Mouse (Mus musculus): ENCODE measurements around the gene Hmga2. TPM values are rescaled to one million over a fixed set of nuclear protein-coding genes. Genes with fewer than 3 reads are reported as not detected.

Gene Hmga2
- polyA plus RNA-seq, 1 experiment from 2014 or later: 0.43 TPM

DNA sequence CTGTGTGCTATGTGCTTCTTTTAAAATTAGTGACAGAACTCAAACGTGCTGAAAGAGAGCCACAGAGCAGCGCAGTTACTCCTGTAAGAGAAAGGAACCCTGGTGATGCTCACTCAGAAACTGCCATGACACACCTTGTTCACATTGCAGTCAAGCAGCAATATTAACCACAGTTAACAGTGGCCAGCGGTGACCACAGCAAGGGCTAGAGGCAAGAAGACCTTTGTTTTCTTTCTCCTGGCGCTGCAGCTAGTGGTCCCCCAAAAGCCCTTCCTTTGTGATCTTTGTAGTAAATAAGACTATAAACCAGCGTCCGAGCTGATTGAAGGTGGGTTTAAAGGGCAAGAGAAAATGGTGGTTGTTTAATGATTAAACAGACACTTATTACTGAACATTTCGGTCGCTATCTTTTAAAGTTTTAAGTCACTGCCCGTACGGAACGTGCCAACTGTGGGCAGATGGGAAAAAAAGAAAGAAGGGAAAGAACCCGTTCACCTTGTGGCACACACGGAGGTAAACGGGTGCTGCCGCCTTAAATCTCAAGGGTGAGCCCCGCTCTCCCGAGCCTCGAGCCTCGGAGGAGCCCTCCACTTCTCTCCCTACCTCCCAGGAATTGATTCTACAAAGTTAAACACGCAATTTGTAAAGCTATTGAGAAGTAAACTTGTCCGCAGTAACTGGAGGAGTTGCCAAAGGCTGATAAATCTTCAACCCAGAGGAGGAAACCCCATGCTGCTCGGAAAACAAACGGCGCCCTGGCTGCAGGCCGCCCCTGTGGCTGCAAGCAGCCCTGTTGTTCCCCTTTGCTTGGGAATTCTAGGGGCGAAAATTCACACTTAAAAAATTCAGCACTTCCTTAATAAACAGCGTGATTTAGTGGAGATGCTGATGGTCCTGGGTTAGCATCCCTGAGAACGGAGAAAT, 85.1 kb downstream of the Hmga2 start:
- 50% methylated on average over 28 of the region's 28 CpGs for WGBS (ENCODE audit: insufficient replicate concordance)
- H3K9ac ChIP-seq (replicated peaks): no peak overlapping the region
- peak overlapping the region; percentile 49 for H3K4me2 ChIP-seq (ENCODE audit: low read depth, low read length)
- H3K9me3 ChIP-seq (ENCODE audit: low read length): no peaks in the 10 kb centered on the region
- ATAC-seq (no peak), DNase-seq (no peak)
- H3K27me3 ChIP-seq (ENCODE audit: insufficient read depth, low read length): no peaks in the 10 kb centered on the region
- H3K36me3 ChIP-seq (replicated peaks; ENCODE audit: insufficient read depth, low read length): no peaks in the 10 kb centered on the region
- peaks cover 9% of the 10 kb centered on the region; the same call in 1 of the 2 replicates for H3K4me1 ChIP-seq (ENCODE audit: insufficient read depth)
- 0 out of 2 replicates have a peak overlapping the region, but pooled peaks have one; percentile 14 for H3K27ac ChIP-seq (ENCODE audit: low read depth)
- H3K4me3 ChIP-seq (ENCODE audit: low read depth, low read length): 0 out of 2 replicates have a peak overlapping the region, but pooled peaks have one; percentile 18
- TF ChIP-seq CTCF (IDR thresholded peaks at IDR 0.05; ENCODE audit: low read depth): no peak
- TF ChIP-seq EP300 (IDR thresholded peaks at IDR 0.05; ENCODE audit: low read depth): no peak

DNA sequence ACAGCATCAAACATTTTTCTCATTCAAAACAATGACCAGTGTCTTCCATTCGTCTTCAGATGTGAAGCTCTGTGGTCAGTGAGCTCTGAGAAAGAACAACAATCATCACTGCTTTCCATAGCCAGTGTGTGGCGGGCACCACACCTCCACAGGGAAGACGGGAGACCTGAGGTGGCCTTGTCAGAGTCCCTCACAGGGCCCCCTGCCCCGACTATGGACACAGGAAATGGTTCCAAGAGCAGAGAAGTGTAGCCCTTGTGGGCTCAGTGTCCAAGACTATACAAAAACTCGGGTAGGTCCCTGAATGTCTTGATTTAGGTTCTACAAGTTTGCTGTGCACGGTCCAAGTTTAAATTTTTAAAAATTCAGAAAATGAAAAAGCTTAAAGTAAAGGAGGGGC, 86.6 kb downstream of the Hmga2 start:
- no peak overlapping the region for H3K9ac ChIP-seq (replicated peaks)
- no peak overlapping the region for H3K4me2 ChIP-seq (ENCODE audit: low read depth, low read length)
- ATAC-seq: no peak
- H3K4me3 ChIP-seq (ENCODE audit: low read depth, low read length): no peak overlapping the region
- H3K27me3 ChIP-seq (ENCODE audit: insufficient read depth, low read length): no peaks in the 10 kb centered on the region
- H3K36me3 ChIP-seq (replicated peaks; ENCODE audit: insufficient read depth, low read length): no peaks in the 10 kb centered on the region
- H3K4me1 ChIP-seq (ENCODE audit: insufficient read depth): peaks cover 10% of the 10 kb centered on the region; the same call in 1 of the 2 replicates
- no peaks in the 10 kb centered on the region for H3K9me3 ChIP-seq (ENCODE audit: low read length)
- TF ChIP-seq EP300 (IDR thresholded peaks at IDR 0.05; ENCODE audit: low read depth): no peak
- TF ChIP-seq CTCF (IDR thresholded peaks at IDR 0.05; ENCODE audit: low read depth): no peak
- H3K27ac ChIP-seq (ENCODE audit: low read depth): no peak overlapping the region
- no peak for DNase-seq
- 66% methylated on average over 6 of the region's 6 CpGs for WGBS (ENCODE audit: insufficient replicate concordance)

DNA sequence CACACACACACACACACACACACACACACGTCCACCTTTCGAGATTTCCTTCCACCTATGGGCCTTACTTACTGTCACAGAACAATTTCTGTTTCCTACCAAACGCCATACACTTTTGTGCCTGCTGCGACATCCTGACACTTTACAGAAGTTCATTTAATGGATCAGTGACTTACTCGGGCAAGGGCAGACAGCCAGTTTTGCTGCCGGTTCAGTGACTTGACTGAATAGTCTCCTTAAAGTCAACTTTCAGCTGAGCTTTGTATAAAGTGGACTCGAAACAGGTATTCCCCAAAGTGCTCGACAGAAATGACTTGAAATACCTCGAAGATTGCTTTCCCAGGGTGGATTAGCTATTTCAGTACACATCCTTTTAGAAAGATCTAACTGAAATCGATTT, 87.3 kb downstream of the Hmga2 start:
- no peak overlapping the region for H3K4me2 ChIP-seq (ENCODE audit: low read depth, low read length)

DNA sequence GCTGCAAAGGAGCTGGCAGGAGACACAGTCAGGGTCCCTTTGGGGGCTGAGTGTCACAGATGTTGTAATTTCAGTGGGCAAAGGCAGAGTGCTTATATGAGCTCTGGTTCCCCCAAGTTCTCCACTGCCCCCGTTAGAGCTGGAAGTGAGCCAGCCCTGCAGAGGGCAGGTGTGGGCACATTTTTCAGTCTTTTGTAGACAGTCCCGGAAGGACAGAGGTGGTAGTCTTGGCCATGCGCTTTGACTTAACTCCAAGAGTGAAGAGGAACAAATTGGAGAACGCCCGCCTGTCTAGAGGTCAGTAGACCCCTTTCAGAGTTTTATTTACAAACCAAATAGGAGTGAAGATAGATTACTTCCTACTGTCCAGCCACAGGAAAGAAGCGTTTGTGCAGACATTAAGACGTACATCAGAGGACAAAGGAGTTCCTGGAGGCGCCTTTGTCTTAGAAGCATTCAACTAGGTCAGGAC, 87.8 kb downstream of the Hmga2 start:
- DNase-seq (no peak), ATAC-seq (no peak)
- Histone ChIP-seq H3K4me3 (ENCODE audit: low read depth, low read length) (no peak overlapping the region), H3K4me1 (ENCODE audit: insufficient read depth) (peaks cover 16% of the 10 kb centered on the region), H3K27ac (ENCODE audit: low read depth) (no peak overlapping the region), H3K36me3 (replicated peaks; ENCODE audit: insufficient read depth, low read length) (no peaks in the 10 kb centered on the region), H3K27me3 (ENCODE audit: insufficient read depth, low read length) (no peaks in the 10 kb centered on the region), H3K9me3 (ENCODE audit: low read length) (no peaks in the 10 kb centered on the region), H3K4me2 (ENCODE audit: low read depth, low read length) (no peak overlapping the region), H3K9ac (replicated peaks) (no peak overlapping the region)
- 54% methylated on average over 8 of the region's 8 CpGs for WGBS (ENCODE audit: insufficient replicate concordance)
- TF ChIP-seq CTCF (IDR thresholded peaks at IDR 0.05; ENCODE audit: low read depth) (no peak), EP300 (IDR thresholded peaks at IDR 0.05; ENCODE audit: low read depth) (no peak)

More for the DNA sequence above, 87.3 kb downstream of the Hmga2 start:
- Histone ChIP-seq H3K36me3 (replicated peaks; ENCODE audit: insufficient read depth, low read length) (no peaks in the 10 kb centered on the region), H3K4me3 (ENCODE audit: low read depth, low read length) (no peak overlapping the region), H3K27ac (ENCODE audit: low read depth) (no peak overlapping the region), H3K9ac (replicated peaks) (no peak overlapping the region), H3K9me3 (ENCODE audit: low read length) (no peaks in the 10 kb centered on the region), H3K27me3 (ENCODE audit: insufficient read depth, low read length) (no peaks in the 10 kb centered on the region), H3K4me1 (ENCODE audit: insufficient read depth) (peaks cover 16% of the 10 kb centered on the region)
- ATAC-seq: no peak
- no peak for DNase-seq
- TF ChIP-seq EP300 (IDR thresholded peaks at IDR 0.05; ENCODE audit: low read depth): no peak
- no peak for TF ChIP-seq CTCF (IDR thresholded peaks at IDR 0.05; ENCODE audit: low read depth)
- WGBS (ENCODE audit: insufficient replicate concordance): 61% methylated on average over 10 of the region's 10 CpGs

DNA sequence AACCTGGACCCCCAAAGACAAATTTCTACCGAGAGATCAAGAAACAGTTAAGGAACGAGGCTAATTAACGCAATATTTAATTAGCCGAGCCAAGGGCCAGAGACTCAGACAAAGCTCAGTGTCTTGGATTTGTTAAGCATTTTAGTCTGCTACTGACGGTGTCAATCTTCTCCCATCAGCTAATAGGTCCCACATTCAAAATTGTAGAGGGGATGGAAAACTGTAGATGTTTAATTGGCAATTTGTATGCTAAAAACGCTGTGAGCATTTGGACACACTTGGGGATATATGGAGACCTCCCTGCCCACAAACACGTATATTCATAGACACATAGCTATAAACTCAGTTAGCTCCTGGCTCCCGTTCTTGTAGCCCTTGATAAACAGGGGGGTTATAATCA, 89.2 kb downstream of the Hmga2 start:
- H3K36me3 ChIP-seq (replicated peaks; ENCODE audit: insufficient read depth, low read length): no peaks in the 10 kb centered on the region
- no peak for TF ChIP-seq EP300 (IDR thresholded peaks at IDR 0.05; ENCODE audit: low read depth)
- TF ChIP-seq CTCF (IDR thresholded peaks at IDR 0.05; ENCODE audit: low read depth): no peak
- no peak for ATAC-seq
- H3K9ac ChIP-seq (replicated peaks): no peak overlapping the region
- H3K4me3 ChIP-seq (ENCODE audit: low read depth, low read length): no peak overlapping the region
- H3K4me2 ChIP-seq (ENCODE audit: low read depth, low read length): no peak overlapping the region
- no peak for DNase-seq
- no peaks in the 10 kb centered on the region for H3K27me3 ChIP-seq (ENCODE audit: insufficient read depth, low read length)
- 81% methylated on average over 8 of the region's 8 CpGs for WGBS (ENCODE audit: insufficient replicate concordance)
- no peaks in the 10 kb centered on the region for H3K9me3 ChIP-seq (ENCODE audit: low read length)
- peaks cover 12% of the 10 kb centered on the region for H3K4me1 ChIP-seq (ENCODE audit: insufficient read depth)
- H3K27ac ChIP-seq (ENCODE audit: low read depth): no peak overlapping the region

DNA sequence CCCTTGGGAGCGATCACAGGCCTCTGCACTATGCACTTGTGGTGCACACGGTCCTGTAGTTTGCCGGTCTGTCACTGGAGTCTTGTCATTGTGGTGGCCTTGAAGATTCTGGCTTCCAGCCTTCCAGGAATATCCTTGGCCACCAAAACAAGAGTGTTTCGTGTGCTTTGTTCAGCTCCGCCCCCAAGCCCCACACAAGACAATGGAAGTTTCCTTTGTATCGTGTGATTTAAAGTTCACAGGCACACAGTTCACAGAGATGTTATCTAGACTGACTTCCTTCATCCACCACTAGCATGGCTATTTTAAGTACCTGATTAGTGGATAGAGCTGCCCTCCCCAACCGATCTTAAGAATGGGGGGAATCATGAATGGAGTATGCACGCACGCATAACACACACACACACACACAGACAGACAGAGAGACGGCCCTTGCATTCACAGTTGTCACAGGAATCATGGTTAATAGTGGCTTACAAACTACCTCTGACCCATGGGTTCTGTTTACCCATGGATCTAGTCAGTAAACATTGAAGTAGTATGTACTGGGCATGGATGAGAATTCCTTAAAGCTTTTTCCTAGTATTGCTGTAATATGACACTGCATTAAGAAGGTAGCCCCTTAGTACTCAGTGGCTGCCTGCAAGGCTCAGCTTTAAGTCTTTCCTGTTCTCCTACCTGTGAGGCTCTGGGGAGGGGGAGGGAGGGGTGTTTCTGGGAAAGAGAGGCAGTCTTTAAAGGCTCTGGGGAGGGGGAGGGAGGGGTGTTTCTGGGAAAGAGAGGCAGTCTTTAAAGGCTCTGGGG, 91.3 kb downstream of the Hmga2 start:
- peak; percentile 9; the same call in 1 of the 2 replicates for TF ChIP-seq EP300 (IDR thresholded peaks at IDR 0.05; ENCODE audit: low read depth)
- no peak for TF ChIP-seq CTCF (IDR thresholded peaks at IDR 0.05; ENCODE audit: low read depth)
- Histone ChIP-seq H3K9ac (replicated peaks) (no peak overlapping the region), H3K27me3 (ENCODE audit: insufficient read depth, low read length) (no peaks in the 10 kb centered on the region), H3K4me3 (ENCODE audit: low read depth, low read length) (no peak overlapping the region), H3K36me3 (replicated peaks; ENCODE audit: insufficient read depth, low read length) (no peaks in the 10 kb centered on the region), H3K4me1 (ENCODE audit: insufficient read depth) (peaks cover 10% of the 10 kb centered on the region), H3K9me3 (ENCODE audit: low read length) (no peaks in the 10 kb centered on the region), H3K27ac (ENCODE audit: low read depth) (no peak overlapping the region), H3K4me2 (ENCODE audit: low read depth, low read length) (no peak overlapping the region)
- ATAC-seq (peak; percentile 25; the same call in 1 of the 2 replicates), DNase-seq (no peak)
- 45% methylated on average over 10 of the region's 10 CpGs for WGBS (ENCODE audit: insufficient replicate concordance)
